Mouse (Mus musculus) liver, embryonic 14.5 days (tissue): Measurements from ENCODE around the gene Mtfp1. TPM values are rescaled to one million over a fixed set of nuclear protein-coding genes. Genes with fewer than 3 reads are reported as not detected.
A peak's percentile ranks its signal among the peaks of the same experiment; 100 is the strongest.

Source experiments
- ATAC-seq: fragments of 200-750 bp; cut with Nextera tagmentation; 2 replicates; pipeline ENCODE4 v1.8.0; 2017; ENCODE audit warnings: moderate number of reproducible peaks, mild to moderate bottlenecking, moderate library complexity; ENCODE audit not compliant: insufficient read depth
- DNase-seq, 3 experiments: peaks; one replicate each; pipeline ENCODE4 v3.0.0-alpha.2; 2012 to 2013; ENCODE audit warnings: low read depth in 3 of 3, low spot score in 3 of 3
- H3K27ac ChIP-seq: fragments of 300-500 bp; sonication (generic); 2 replicates; pipeline ENCODE4 v1.5.1; 2014; ENCODE audit warnings: moderate library complexity, mild to moderate bottlenecking, control low read depth, inconsistent platforms
- H3K27me3 ChIP-seq: fragments of 300-500 bp; sonication (generic); 2 replicates; pipeline ENCODE4 v1.6.1; 2014; ENCODE audit warnings: mild to moderate bottlenecking, low read length, moderate library complexity; ENCODE audit not compliant: control insufficient read depth, insufficient read depth
- H3K36me3 ChIP-seq: fragments of 300-500 bp; sonication (generic); replicated peaks from 2 replicates; pipeline ENCODE4 v1.6.1; 2014; ENCODE audit warnings: low read depth; ENCODE audit not compliant: control insufficient read depth, insufficient read depth
- H3K4me1 ChIP-seq, 2 experiments: fragments of 200-500 bp in 1 of 2; fragments of 300-500 bp in 1 of 2; sonication (generic) in 1 of 2; replicated peaks; 2 replicates each; pipeline ENCODE4 v1.6.1; 2012 to 2014; ENCODE audit warnings: antibody characterized with exemption in 1 of 2, inconsistent platforms in 1 of 2, low read length in 1 of 2; ENCODE audit not compliant: control insufficient read depth in 2 of 2, insufficient read depth in 2 of 2
- H3K4me2 ChIP-seq: fragments of 300-500 bp; sonication (generic); 2 replicates; pipeline ENCODE4 v1.6.1; 2014; ENCODE audit warnings: low read depth, mild to moderate bottlenecking, control low read depth, moderate library complexity
- H3K4me3 ChIP-seq, 2 experiments: fragments of 200-500 bp in 1 of 2; fragments of 300-500 bp in 1 of 2; sonication (generic) in 1 of 2; 2 replicates each; pipeline ENCODE4 v1.5.1; 2012 to 2014; ENCODE audit warnings: low read depth in 2 of 2, low read length in 2 of 2, mild to moderate bottlenecking in 2 of 2, control low read depth in 1 of 2, inconsistent platforms in 1 of 2, moderate library complexity in 1 of 2; ENCODE audit not compliant: insufficient read depth in 1 of 2
- H3K9ac ChIP-seq: fragments of 300-500 bp; sonication (generic); replicated peaks from 2 replicates; pipeline ENCODE4 v1.6.1; 2014; ENCODE audit warnings: mild to moderate bottlenecking, control low read depth, moderate library complexity
- H3K9me3 ChIP-seq: fragments of 300-500 bp; sonication (generic); 2 replicates; pipeline ENCODE4 v1.6.1; 2016; ENCODE audit warnings: low read length, mixed read lengths; ENCODE audit not compliant: control insufficient read depth
- CTCF ChIP-seq: IDR thresholded peaks from 2 replicates; pipeline ENCODE4 v1.5.1; 2016; ENCODE audit warnings: antibody characterized with exemption, low read depth, control low read depth
- EP300 ChIP-seq: IDR thresholded peaks from 2 replicates; pipeline ENCODE4 v1.6.1; 2016; ENCODE audit warnings: antibody characterized with exemption, low read depth
- WGBS: fragments of 180-500 bp; shearing (Covaris S2); extraction: QIAGEN DNeasy Blood & Tissue Kit; methylation state at CpG from one replicate; pipeline ENCODE4 v1.1.7; 2014; ENCODE audit not compliant: insufficient replicate concordance; 5-methylcytosine and 5-hydroxymethylcytosine counted together
- microRNA-seq: library from miRNA; unstranded; fragments of <30 nt; microRNA quantifications from one replicate; pipeline ENCODE4, GENCODE M21; 2016
- polyA plus RNA-seq, 2 experiments: library from polyadenylated mRNA; depleted of rRNA in 1 of 2; stranded (reverse) in 1 of 2; unstranded in 1 of 2; fragments of >200 nt; fragmentation: Nextera tagmentation in 1 of 2; extraction: Ambion mirVana in 1 of 2; gene quantifications; 2 replicates each; pipeline versions ENCODE4 v1.2.1 to v1.2.3; 2012 to 2014

Gene Mtfp1
- polyA plus RNA-seq, 2 experiments, result 13.3 to 20.6 TPM

DNA sequence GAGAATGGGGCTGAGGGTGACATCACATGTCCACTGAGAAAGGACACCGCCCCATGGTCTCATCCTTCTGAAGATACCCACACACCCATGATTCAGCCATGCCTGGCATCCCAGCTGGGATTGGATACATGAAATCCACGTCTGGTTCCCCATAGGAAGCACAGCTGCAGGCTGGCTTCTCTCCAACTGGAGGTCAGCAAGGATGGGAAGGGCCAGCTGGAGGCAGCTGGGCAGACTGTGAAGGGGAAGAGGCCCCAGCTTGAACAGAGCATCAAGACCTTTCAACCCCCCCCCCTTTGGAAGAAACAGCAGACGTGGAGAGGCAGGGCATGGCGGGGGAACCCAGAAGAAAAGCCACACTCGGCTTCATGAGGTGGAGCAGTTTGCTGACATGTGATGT, 48.7 kb downstream of the Mtfp1 start:
- Histone ChIP-seq H3K9ac (no peak overlapping the region), H3K27me3 (no peaks in the 10 kb centered on the region), H3K4me3 (no peak overlapping the region), H3K27ac (no peak overlapping the region), H3K36me3 (no peaks in the 10 kb centered on the region), H3K4me2 (no peak overlapping the region), H3K9me3 (no peaks in the 10 kb centered on the region), H3K4me1 (no peaks in the 10 kb centered on the region)
- ATAC-seq (no peak), DNase-seq (no peak)
- 51% methylated on average over 5 of the region's 5 CpGs for WGBS
- no peak for TF ChIP-seq CTCF
- TF ChIP-seq EP300, result no peak

DNA sequence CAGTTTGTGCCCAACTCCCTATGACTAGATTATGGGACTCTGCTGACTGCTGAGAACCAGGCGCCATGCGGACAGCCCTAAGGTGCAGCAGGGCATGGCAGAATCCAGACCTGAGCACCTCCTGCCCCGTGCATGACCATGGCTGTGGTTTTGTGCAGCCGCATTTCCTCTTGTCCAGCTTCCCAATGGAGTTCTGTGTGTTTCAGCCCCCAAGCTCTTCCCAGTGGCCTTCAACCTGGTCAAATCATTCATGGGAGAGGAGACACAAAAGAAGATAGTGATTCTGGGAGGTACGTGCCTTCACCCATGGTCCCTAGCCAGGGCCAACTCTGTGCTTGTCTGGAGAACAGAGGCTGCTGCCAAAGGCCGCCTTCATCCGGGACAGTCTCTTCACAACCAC, 52.2 kb downstream of the Mtfp1 start:
- Histone ChIP-seq H3K27ac (no peak overlapping the region), H3K4me2 (no peak overlapping the region), H3K9ac (no peak overlapping the region), H3K27me3 (no peaks in the 10 kb centered on the region), H3K4me1 (no peaks in the 10 kb centered on the region), H3K9me3 (no peaks in the 10 kb centered on the region), H3K36me3 (no peaks in the 10 kb centered on the region), H3K4me3 (no peak overlapping the region)
- DNase-seq (no peak), ATAC-seq (no peak)
- 76% methylated on average over 7 of the region's 7 CpGs for WGBS
- TF ChIP-seq EP300 (no peak), CTCF (no peak)

Small RNAs within 50 kb of the gene (microRNA-seq; reads per million reads assigned to microRNA genes)
- gene Mir3060, result 5.1 reads per million, percentile 7 among the genes with 10 or more reads in this experiment

Other genes starting within 250 kb of the Mtfp1 start
- 0.03 and 0.40 TPM in 2 replicates for gene Osbp2, start 231.5 kb downstream of the Mtfp1 start, polyA plus RNA-seq (2012; rRNA removed)
- 0.05 and 0.18 TPM in 2 replicates for gene Osbp2, start 231.5 kb downstream of the Mtfp1 start, polyA plus RNA-seq (2014; fragmentation: Nextera tagmentation; extraction: Ambion mirVana)
- gene 4921536K21Rik, start 200.3 kb downstream of the Mtfp1 start, polyA plus RNA-seq (2012; rRNA removed), result 0.02 and 0.06 TPM in 2 replicates
- gene 4921536K21Rik, start 200.3 kb downstream of the Mtfp1 start, polyA plus RNA-seq (2014; fragmentation: Nextera tagmentation; extraction: Ambion mirVana), result not detected in 2 replicates
- 0.15 and 0.16 TPM in 2 replicates for gene Dusp18, start 200.2 kb downstream of the Mtfp1 start, polyA plus RNA-seq (2012; rRNA removed)
- gene Dusp18, start 200.2 kb downstream of the Mtfp1 start, polyA plus RNA-seq (2014; fragmentation: Nextera tagmentation; extraction: Ambion mirVana), result 0.20 and 0.27 TPM in 2 replicates
- 0.22 and 0.31 TPM in 2 replicates for gene Slc35e4, start 180.8 kb downstream of the Mtfp1 start, polyA plus RNA-seq (2012; rRNA removed)
- gene Slc35e4, start 180.8 kb downstream of the Mtfp1 start, polyA plus RNA-seq (2014; fragmentation: Nextera tagmentation; extraction: Ambion mirVana), result 0.33 and 0.37 TPM in 2 replicates
- gene Tcn2, start 163.3 kb downstream of the Mtfp1 start, polyA plus RNA-seq (2012; rRNA removed), result 14.6 and 16.7 TPM in 2 replicates
- 16.3 and 17.5 TPM in 2 replicates for gene Tcn2, start 163.3 kb downstream of the Mtfp1 start, polyA plus RNA-seq (2014; fragmentation: Nextera tagmentation; extraction: Ambion mirVana)
- 29.4 and 35.4 TPM in 2 replicates for gene Pes1, start 131.5 kb downstream of the Mtfp1 start, polyA plus RNA-seq (2012; rRNA removed)
- gene Pes1, start 131.5 kb downstream of the Mtfp1 start, polyA plus RNA-seq (2014; fragmentation: Nextera tagmentation; extraction: Ambion mirVana), result 33.1 and 34.2 TPM in 2 replicates
- not detected in 2 replicates for gene 4930556J24Rik, start 118.7 kb downstream of the Mtfp1 start, polyA plus RNA-seq (2012; rRNA removed)
- gene 4930556J24Rik, start 118.7 kb downstream of the Mtfp1 start, polyA plus RNA-seq (2014; fragmentation: Nextera tagmentation; extraction: Ambion mirVana), result not detected in 2 replicates
- gene Gal3st1, start 111.8 kb downstream of the Mtfp1 start, polyA plus RNA-seq (2012; rRNA removed), result 0.87 and 1.5 TPM in 2 replicates
- gene Gal3st1, start 111.8 kb downstream of the Mtfp1 start, polyA plus RNA-seq (2014; fragmentation: Nextera tagmentation; extraction: Ambion mirVana), result 0.65 and 1.00 TPM in 2 replicates
- 0.93 and 1.1 TPM in 2 replicates for gene Sec14l4, start 64.0 kb downstream of the Mtfp1 start, polyA plus RNA-seq (2012; rRNA removed)
- gene Sec14l4, start 64.0 kb downstream of the Mtfp1 start, polyA plus RNA-seq (2014; fragmentation: Nextera tagmentation; extraction: Ambion mirVana), result 1.6 and 2.1 TPM in 2 replicates
- gene Sec14l3, start 30.6 kb downstream of the Mtfp1 start, polyA plus RNA-seq (2012; rRNA removed), result not detected in 2 replicates
- not detected in 2 replicates for gene Sec14l3, start 30.6 kb downstream of the Mtfp1 start, polyA plus RNA-seq (2014; fragmentation: Nextera tagmentation; extraction: Ambion mirVana)
- 6.9 and 9.5 TPM in 2 replicates for gene Sec14l2, start 28.0 kb upstream of the Mtfp1 start, polyA plus RNA-seq (2012; rRNA removed)
- gene Sec14l2, start 28.0 kb upstream of the Mtfp1 start, polyA plus RNA-seq (2014; fragmentation: Nextera tagmentation; extraction: Ambion mirVana), result 4.5 and 6.0 TPM in 2 replicates
- gene Rnf215, start 39.8 kb upstream of the Mtfp1 start, polyA plus RNA-seq (2012; rRNA removed), result 4.8 and 5.1 TPM in 2 replicates
- gene Rnf215, start 39.8 kb upstream of the Mtfp1 start, polyA plus RNA-seq (2014; fragmentation: Nextera tagmentation; extraction: Ambion mirVana), result 4.3 and 6.2 TPM in 2 replicates
- 0.88 and 0.97 TPM in 2 replicates for gene Ccdc157, start 64.8 kb upstream of the Mtfp1 start, polyA plus RNA-seq (2012; rRNA removed)
- gene Ccdc157, start 64.8 kb upstream of the Mtfp1 start, polyA plus RNA-seq (2014; fragmentation: Nextera tagmentation; extraction: Ambion mirVana), result 0.32 and 0.47 TPM in 2 replicates
- gene Sf3a1, start 64.9 kb upstream of the Mtfp1 start, polyA plus RNA-seq (2012; rRNA removed), result 16.4 and 18.6 TPM in 2 replicates
- 23.5 and 24.2 TPM in 2 replicates for gene Sf3a1, start 64.9 kb upstream of the Mtfp1 start, polyA plus RNA-seq (2014; fragmentation: Nextera tagmentation; extraction: Ambion mirVana)
- gene Tbc1d10a, start 91.3 kb upstream of the Mtfp1 start, polyA plus RNA-seq (2012; rRNA removed), result 5.3 and 6.2 TPM in 2 replicates
- gene Tbc1d10a, start 91.3 kb upstream of the Mtfp1 start, polyA plus RNA-seq (2014; fragmentation: Nextera tagmentation; extraction: Ambion mirVana), result 2.6 and 3.4 TPM in 2 replicates
- 1.0 and 1.1 TPM in 2 replicates for gene Castor1, start 122.8 kb upstream of the Mtfp1 start, polyA plus RNA-seq (2012; rRNA removed)
- gene Castor1, start 122.8 kb upstream of the Mtfp1 start, polyA plus RNA-seq (2014; fragmentation: Nextera tagmentation; extraction: Ambion mirVana), result 1.4 and 1.5 TPM in 2 replicates
- 0.85 and 0.88 TPM in 2 replicates for gene Osm, start 141.0 kb upstream of the Mtfp1 start, polyA plus RNA-seq (2012; rRNA removed)
- gene Osm, start 141.0 kb upstream of the Mtfp1 start, polyA plus RNA-seq (2014; fragmentation: Nextera tagmentation; extraction: Ambion mirVana), result 0.34 and 0.41 TPM in 2 replicates
- 0.02 TPM in 1 of 2 replicates, not detected in the other for gene Lif, start 162.1 kb upstream of the Mtfp1 start, polyA plus RNA-seq (2012; rRNA removed)
- gene Lif, start 162.1 kb upstream of the Mtfp1 start, polyA plus RNA-seq (2014; fragmentation: Nextera tagmentation; extraction: Ambion mirVana), result not detected in 2 replicates